Mouse (Mus musculus): ENCODE measurements around the gene Elmod3. TPM values are rescaled to one million over a fixed set of nuclear protein-coding genes. Genes with fewer than 3 reads are reported as not detected.

Gene Elmod3
- polyA plus RNA-seq, 1 experiment from 2014 or later, result 16.7 TPM

GRCm38 (mm10) chr6:72607060-72607459, 8.8 kb upstream of the Elmod3 start:
- Histone ChIP-seq H3K9me3 (no peaks in the 10 kb centered on the region), H3K4me1 (no peaks in the 10 kb centered on the region), H3K9ac (no peak overlapping the region), H3K27me3 (no peaks in the 10 kb centered on the region), H3K27ac (no peak overlapping the region), H3K4me3 (no peak overlapping the region), H3K36me3 (peaks cover 75% of the 10 kb centered on the region), H3K4me2 (replicated peaks) (no peak overlapping the region)
- no peak for ATAC-seq (ENCODE audit: low FRiP score, low read depth)
- 90% methylated on average over 4 of the region's 4 CpGs for WGBS

- Histone ChIP-seq H3K9me3 (no peaks in the 10 kb centered on the region), H3K27ac (no peak overlapping the region), H3K9ac (no peak overlapping the region), H3K27me3 (no peaks in the 10 kb centered on the region), H3K4me2 (replicated peaks) (no peak overlapping the region), H3K4me1 (peaks cover 6% of the 10 kb centered on the region), H3K36me3 (peaks cover 46% of the 10 kb centered on the region), H3K4me3 (no peak overlapping the region)
- 88% methylated on average over 2 of the region's 2 CpGs for WGBS
- ATAC-seq (ENCODE audit: low FRiP score, low read depth), result no peak
Measured at GRCm38 (mm10) chr6:72604066-72604465, 5.9 kb upstream of the Elmod3 start.

- no peak for ATAC-seq (ENCODE audit: low FRiP score, low read depth)
- no peaks in the 10 kb centered on the region for H3K27me3 ChIP-seq
- H3K9me3 ChIP-seq, result no peaks in the 10 kb centered on the region
- no peak overlapping the region for H3K4me3 ChIP-seq
- no peak overlapping the region for H3K4me2 ChIP-seq (replicated peaks)
- peaks cover 30% of the 10 kb centered on the region for H3K36me3 ChIP-seq
- H3K27ac ChIP-seq, result no peak overlapping the region
- H3K9ac ChIP-seq, result no peak overlapping the region
- WGBS, result 45% methylated on average over 1 of the region's 1 CpGs
- peaks cover 20% of the 10 kb centered on the region for H3K4me1 ChIP-seq
Measured at GRCm38 (mm10) chr6:72601732-72602131, 3.5 kb upstream of the Elmod3 start.

- ATAC-seq (ENCODE audit: low FRiP score, low read depth), result no peak
- no peaks in the 10 kb centered on the region for H3K9me3 ChIP-seq
- no peak overlapping the region for H3K4me2 ChIP-seq (replicated peaks)
- H3K9ac ChIP-seq, result no peak overlapping the region
- no peak overlapping the region for H3K4me3 ChIP-seq
- H3K27ac ChIP-seq, result no peak overlapping the region
- 86% methylated on average over 12 of the region's 12 CpGs for WGBS
- H3K36me3 ChIP-seq, result peaks cover 21% of the 10 kb centered on the region
- H3K27me3 ChIP-seq, result no peaks in the 10 kb centered on the region
- peaks cover 22% of the 10 kb centered on the region for H3K4me1 ChIP-seq
Measured at GRCm38 (mm10) chr6:72600771-72601170, 2.6 kb upstream of the Elmod3 start.

GRCm38 (mm10) chr6:72600216-72600615, 2.0 kb upstream of the Elmod3 start:
- no peaks in the 10 kb centered on the region for H3K27me3 ChIP-seq
- WGBS, result 75% methylated on average over 6 of the region's 6 CpGs
- H3K4me2 ChIP-seq (replicated peaks), result no peak overlapping the region
- no peak overlapping the region for H3K4me3 ChIP-seq
- no peak for ATAC-seq (ENCODE audit: low FRiP score, low read depth)
- H3K4me1 ChIP-seq, result peaks cover 22% of the 10 kb centered on the region
- H3K9me3 ChIP-seq, result no peaks in the 10 kb centered on the region
- peaks cover 15% of the 10 kb centered on the region for H3K36me3 ChIP-seq
- H3K27ac ChIP-seq, result no peak overlapping the region
- no peak overlapping the region for H3K9ac ChIP-seq

GRCm38 (mm10) chr6:72598791-72599557, 761 bp upstream of the Elmod3 start:
- peak overlapping the region; percentile 81 for H3K27ac ChIP-seq
- 42% methylated on average over 12 of the region's 12 CpGs for WGBS
- peak overlapping the region; percentile 68 for H3K9ac ChIP-seq
- H3K27me3 ChIP-seq, result no peaks in the 10 kb centered on the region
- no peaks in the 10 kb centered on the region for H3K9me3 ChIP-seq
- peaks cover 5% of the 10 kb centered on the region; the same call in 1 of the 2 replicates for H3K36me3 ChIP-seq
- ATAC-seq (ENCODE audit: low FRiP score, low read depth), result peak; percentile 29; the same call in 1 of the 2 replicates
- peaks cover 22% of the 10 kb centered on the region for H3K4me1 ChIP-seq
- peak overlapping the region; percentile 66 for H3K4me3 ChIP-seq
- peak overlapping the region; percentile 76 for H3K4me2 ChIP-seq (replicated peaks)

GRCm38 (mm10) chr6:72597083-72597874, 934 bp downstream of the Elmod3 start:
- WGBS, result 42% methylated on average over 13 of the region's 13 CpGs

GRCm38 (mm10) chr6:72593914-72594313, 4.3 kb downstream of the Elmod3 start:
- Histone ChIP-seq H3K4me2 (replicated peaks) (no peak overlapping the region), H3K27ac (no peak overlapping the region), H3K9me3 (no peaks in the 10 kb centered on the region), H3K4me3 (no peak overlapping the region), H3K36me3 (no peaks in the 10 kb centered on the region), H3K9ac (no peak overlapping the region), H3K4me1 (peaks cover 14% of the 10 kb centered on the region), H3K27me3 (no peaks in the 10 kb centered on the region)
- 60% methylated on average over 5 of the region's 5 CpGs for WGBS
- no peak for ATAC-seq (ENCODE audit: low FRiP score, low read depth)

More at GRCm38 (mm10) chr6:72597083-72597874, 934 bp downstream of the Elmod3 start:
- Histone ChIP-seq H3K4me3 (peak overlapping the region; percentile 66), H3K9me3 (no peaks in the 10 kb centered on the region), H3K27me3 (no peaks in the 10 kb centered on the region), H3K4me2 (replicated peaks) (peak overlapping the region; percentile 76), H3K9ac (peak overlapping the region; percentile 79), H3K27ac (no peak overlapping the region), H3K4me1 (peaks cover 22% of the 10 kb centered on the region), H3K36me3 (no peaks in the 10 kb centered on the region)
- ATAC-seq (ENCODE audit: low FRiP score, low read depth), result no peak

GRCm38 (mm10) chr6:72593011-72593803, 5.0 kb downstream of the Elmod3 start:
- no peak overlapping the region for H3K27ac ChIP-seq
- no peaks in the 10 kb centered on the region for H3K36me3 ChIP-seq
- H3K4me3 ChIP-seq, result no peak overlapping the region
- ATAC-seq (ENCODE audit: low FRiP score, low read depth), result no peak
- H3K9ac ChIP-seq, result no peak overlapping the region
- no peaks in the 10 kb centered on the region for H3K27me3 ChIP-seq
- no peak overlapping the region for H3K4me2 ChIP-seq (replicated peaks)
- H3K9me3 ChIP-seq, result no peaks in the 10 kb centered on the region
- H3K4me1 ChIP-seq, result peaks cover 11% of the 10 kb centered on the region
- WGBS, result 80% methylated on average over 6 of the region's 6 CpGs

- ATAC-seq (ENCODE audit: low FRiP score, low read depth), result no peak
- Histone ChIP-seq H3K9me3 (no peaks in the 10 kb centered on the region), H3K27me3 (no peaks in the 10 kb centered on the region), H3K27ac (no peak overlapping the region), H3K9ac (no peak overlapping the region), H3K36me3 (peaks cover 15% of the 10 kb centered on the region), H3K4me1 (no peaks in the 10 kb centered on the region), H3K4me3 (no peak overlapping the region), H3K4me2 (replicated peaks) (no peak overlapping the region)
Measured at GRCm38 (mm10) chr6:72590111-72590510, 8.1 kb downstream of the Elmod3 start.

- no peak for ATAC-seq (ENCODE audit: low FRiP score, low read depth)
- H3K4me1 ChIP-seq, result no peaks in the 10 kb centered on the region
- H3K27me3 ChIP-seq, result no peaks in the 10 kb centered on the region
- H3K4me2 ChIP-seq (replicated peaks), result no peak overlapping the region
- H3K27ac ChIP-seq, result no peak overlapping the region
- H3K9ac ChIP-seq, result no peak overlapping the region
- no peak overlapping the region for H3K4me3 ChIP-seq
- H3K9me3 ChIP-seq, result no peaks in the 10 kb centered on the region
- peaks cover 25% of the 10 kb centered on the region for H3K36me3 ChIP-seq
Measured at GRCm38 (mm10) chr6:72588307-72588706, 9.9 kb downstream of the Elmod3 start.

- WGBS, result 80% methylated on average over 3 of the region's 3 CpGs
- peaks cover 26% of the 10 kb centered on the region for H3K36me3 ChIP-seq
Measured at GRCm38 (mm10) chr6:72586701-72587100, 11.5 kb downstream of the Elmod3 start.

More at GRCm38 (mm10) chr6:72586701-72587100, 11.5 kb downstream of the Elmod3 start:
- H3K4me1 ChIP-seq, result no peaks in the 10 kb centered on the region
- no peak for ATAC-seq (ENCODE audit: low FRiP score, low read depth)
- H3K4me2 ChIP-seq (replicated peaks), result no peak overlapping the region
- H3K4me3 ChIP-seq, result no peak overlapping the region
- no peak overlapping the region for H3K27ac ChIP-seq
- no peaks in the 10 kb centered on the region for H3K27me3 ChIP-seq
- no peak overlapping the region for H3K9ac ChIP-seq
- no peaks in the 10 kb centered on the region for H3K9me3 ChIP-seq
